Mouse (Mus musculus) G1E (cell line): Measurements from ENCODE around the gene Gjb5.

Experiments
- CTCF ChIP-seq: IDR thresholded peaks from 2 replicates; pipeline ENCODE4 v1.5.1; 2012; ENCODE audit warnings: low read depth, low read length, inconsistent platforms, mixed read lengths
- POLR2AphosphoS5 ChIP-seq: IDR thresholded peaks from 2 replicates; pipeline ENCODE4 v1.6.1; 2012; ENCODE audit warnings: low read depth, low read length, inconsistent platforms; ENCODE audit not compliant: insufficient replicate concordance
- TAL1 ChIP-seq: conservative IDR thresholded peaks from 2 replicates; pipeline ENCODE4 v1.6.1; 2012; ENCODE audit warnings: low read depth, low read length, inconsistent platforms, mixed read lengths

DNA sequence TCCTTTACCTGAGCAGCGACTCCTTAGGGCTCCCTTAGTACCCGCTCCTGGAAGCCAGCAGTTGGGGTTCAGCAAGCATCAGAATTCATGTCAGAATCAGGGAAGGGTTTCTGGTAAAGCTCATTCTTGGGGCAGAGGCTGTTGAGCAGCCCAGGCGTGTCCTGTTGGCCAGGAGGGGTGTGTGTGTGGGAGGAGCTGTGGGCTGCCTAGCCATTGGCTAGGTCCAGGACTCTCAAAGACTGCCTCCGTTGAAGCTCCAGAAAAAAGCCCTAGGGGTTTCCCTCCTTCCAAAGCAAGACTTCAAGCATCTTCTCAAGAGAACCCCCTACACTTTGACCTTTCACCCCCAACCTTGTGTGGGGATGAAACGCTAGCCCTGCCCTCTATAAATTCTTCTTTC, at the start of gene Gjb5:
- TF ChIP-seq CTCF (no peak), TAL1 (no peak), POLR2AphosphoS5 (no peak)
